12 mouse cellular contexts compared by ENCODE assay signal in genomic region chr17:56409759-56410158, GRCm38 (mm10).
DNase-seq lines count a peak whose midpoint lies in the region; ATAC-seq and TF ChIP-seq lines count a peak whose summit lies in the region.
"Had no signal": no experiment of that assay in that cellular context is flagged by ENCODE, and none has a peak within 500 bp of the region (broad histone marks: within the 10 kb centered on the region; RNA-seq: fewer than 3 reads in every experiment).

No protein-coding gene starts in this region.

- no peak overlapping the region for H3K4me3 ChIP-seq in lung, adult 2 months (replicated peaks; ENCODE audit: extremely low read depth, low read depth, low read length)
- H3K4me3 ChIP-seq in intestine, postnatal 0 days (ENCODE audit: low read depth, low read length), result no peak overlapping the region
- no peak overlapping the region for H3K4me3 ChIP-seq in stomach, embryonic 14.5 days (ENCODE audit: low read depth, low read length)
- H3K4me3 ChIP-seq: limb, embryonic 13.5 days; myocyte had no signal

- TF ChIP-seq POLR2A in lung, adult 2 months (IDR thresholded peaks at IDR 0.05; ENCODE audit: borderline replicate concordance, extremely low read depth, low read depth, low read length), result no peak

- H3K27me3 ChIP-seq in intestine, postnatal 0 days (replicated peaks; ENCODE audit: control insufficient read depth, insufficient read depth, low read length), result no peaks in the 10 kb centered on the region
- H3K27me3 ChIP-seq in stomach, embryonic 14.5 days (ENCODE audit: control insufficient read depth, insufficient read depth, low read length), result no peaks in the 10 kb centered on the region
- H3K27me3 ChIP-seq: limb, embryonic 13.5 days had no signal

- H3K9ac ChIP-seq in intestine, postnatal 0 days (ENCODE audit: low read depth, low read length), result no peak overlapping the region
- H3K9ac ChIP-seq in stomach, embryonic 14.5 days (replicated peaks; ENCODE audit: low read depth, low read length), result no peak overlapping the region
- H3K9ac ChIP-seq: limb, embryonic 13.5 days had no signal

- H3K27ac ChIP-seq in intestine, postnatal 0 days (ENCODE audit: low read depth, low read length), result no peak overlapping the region
- peak overlapping the region; percentile 18; the same call in 1 of the 2 replicates for H3K27ac ChIP-seq in stomach, embryonic 14.5 days (ENCODE audit: low read length)
- H3K27ac ChIP-seq: limb, embryonic 13.5 days had no signal

- no peaks in the 10 kb centered on the region for H3K9me3 ChIP-seq in intestine, postnatal 0 days (ENCODE audit: control insufficient read depth)
- no peaks in the 10 kb centered on the region for H3K9me3 ChIP-seq in stomach, embryonic 14.5 days (ENCODE audit: control insufficient read depth, low read depth, low read length)
- H3K9me3 ChIP-seq: limb, embryonic 13.5 days had no signal

- no peaks in the 10 kb centered on the region for H3K4me1 ChIP-seq in lung, adult 2 months (ENCODE audit: control insufficient read depth, insufficient read depth, low read length)
- H3K4me1 ChIP-seq in intestine, postnatal 0 days (replicated peaks; ENCODE audit: control insufficient read depth, insufficient read depth, low read length), result no peaks in the 10 kb centered on the region
- peaks cover 12% of the 10 kb centered on the region; the same call in 1 of the 2 replicates for H3K4me1 ChIP-seq in stomach, embryonic 14.5 days (ENCODE audit: control insufficient read depth, insufficient read depth, low read length)

- TF ChIP-seq CTCF in lung, adult 2 months (IDR thresholded peaks at IDR 0.05; ENCODE audit: insufficient read depth, low read length), result no peak
- TF ChIP-seq CTCF in intestine, postnatal 0 days (IDR thresholded peaks at IDR 0.05; ENCODE audit: low read depth), result no peak

- peak overlapping the region; percentile 17; the same call in 1 of the 2 replicates for H3K4me2 ChIP-seq in intestine, postnatal 0 days (replicated peaks; ENCODE audit: low read depth)
- no peak overlapping the region for H3K4me2 ChIP-seq in stomach, embryonic 14.5 days (replicated peaks; ENCODE audit: low read depth, low read length)
- H3K4me2 ChIP-seq: limb, embryonic 13.5 days had no signal

- DNase-seq in adrenal gland, postnatal 10 days, result peak; percentile 49
- no peak for DNase-seq in adrenal gland, adult 8-10 months
- DNase-seq in lung, adult 2 months, result peak; percentile 11
- DNase-seq in lung, postnatal 4 days, result no peak
- no peak for DNase-seq in thymus, postnatal 10 days (ENCODE audit: low spot score in 2 of 2)
- DNase-seq: cerebellum, adult 18-20 months; heart, postnatal 4 days had no signal

- WGBS in lung, adult 2 months, result 58% methylated on average over 8 of the region's 8 CpGs
- WGBS in intestine, postnatal 0 days, result 29% methylated on average over 8 of the region's 8 CpGs
- WGBS in stomach, embryonic 14.5 days, result 34% methylated on average over 8 of the region's 8 CpGs

- no peak for ATAC-seq in intestine, postnatal 0 days
- peak; percentile 67 for ATAC-seq in stomach, embryonic 14.5 days (ENCODE audit: insufficient number of reproducible peaks, insufficient read depth, low FRiP score, low read depth)
- ATAC-seq in activated CD4-positive, CD25-positive, alpha-beta regulatory T cell, adult 4 months, result no peak

- H3K36me3 ChIP-seq in intestine, postnatal 0 days (ENCODE audit: control insufficient read depth, insufficient read depth), result peaks cover 23% of the 10 kb centered on the region
- peaks cover 36% of the 10 kb centered on the region for H3K36me3 ChIP-seq in stomach, embryonic 14.5 days (ENCODE audit: control insufficient read depth, insufficient read depth, low read length)

Comparison
In these comparisons a context has a peak if more than half of its experiments do, and no peak if none do; other contexts are left out.
1. DNase-seq: peak in adrenal gland, postnatal 10 days (single experiment) and lung, adult 2 months (single experiment); none in adrenal gland, adult 8-10 months (single experiment), lung, postnatal 4 days (0 of 2) and thymus, postnatal 10 days (0 of 2).